Mouse (Mus musculus): Measurements from ENCODE around the gene Caskin1.

Caskin1 gene

DNA sequence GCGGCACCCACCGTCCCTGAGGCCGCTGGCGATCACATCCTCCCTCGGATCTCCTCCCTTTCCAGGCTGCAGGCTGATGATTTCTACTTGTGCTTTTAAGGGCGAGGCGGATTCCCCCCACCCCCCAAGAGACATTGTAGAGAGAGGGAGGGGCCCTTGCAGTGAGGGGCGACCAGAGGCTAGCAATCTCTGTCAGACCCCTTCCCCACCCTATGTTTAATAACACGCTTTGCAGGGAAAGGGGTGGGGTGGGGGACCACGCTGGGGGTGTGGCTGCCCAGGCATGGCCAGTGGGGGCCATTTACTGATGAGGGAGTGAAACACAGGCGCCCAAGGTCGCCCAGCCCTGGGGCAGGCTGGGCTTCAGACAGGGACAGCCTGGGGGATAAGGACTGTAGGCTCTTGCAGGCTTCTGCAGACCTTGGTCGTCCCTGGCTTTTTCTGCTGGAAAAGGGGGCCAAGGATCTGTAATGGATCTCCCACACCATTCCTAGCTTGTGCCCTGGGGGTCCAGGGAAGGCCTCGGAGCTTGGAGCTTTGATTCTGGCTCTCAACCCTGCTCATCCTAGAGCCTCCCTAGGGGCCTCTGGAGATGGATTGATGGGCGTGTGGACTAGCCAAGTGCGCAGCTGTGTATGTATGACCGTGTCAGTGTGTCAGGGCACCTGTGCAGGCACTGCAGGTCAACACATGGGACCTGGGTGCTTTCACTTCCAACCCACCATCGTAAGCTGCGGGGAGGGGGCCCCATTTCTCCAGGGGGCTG lies 1.0 kb downstream of the Caskin1 start:
- in situ Hi-C loops (cut with MboI; ENCODE audit: unreplicated experiment in 2 of 2) = loop anchor here in 1 of 2 experiments (10.0 kb wide), 1 partner anchor 165 kb away; the partner anchor contains the start of genes Npw and Slc9a3r2

- in situ Hi-C loops (cut with MboI; ENCODE audit: unreplicated experiment in 2 of 2) = loop anchor here in 1 of 2 experiments (10.0 kb wide), 1 partner anchor 164 kb away; the partner anchor contains the start of genes Npw and Slc9a3r2
Observed at GRCm38 (mm10) chr17:24490399-24490798, 2.0 kb downstream of the Caskin1 start.

GRCm38 (mm10) chr17:24494627-24495335 lies 6.4 kb downstream of the Caskin1 start:
- in situ Hi-C loops (cut with MboI; ENCODE audit: unreplicated experiment in 2 of 2) = loop anchor here in 1 of 2 experiments (10.0 kb wide), 1 partner anchor 160 kb away; the partner anchor contains the start of genes Npw and Slc9a3r2

DNA sequence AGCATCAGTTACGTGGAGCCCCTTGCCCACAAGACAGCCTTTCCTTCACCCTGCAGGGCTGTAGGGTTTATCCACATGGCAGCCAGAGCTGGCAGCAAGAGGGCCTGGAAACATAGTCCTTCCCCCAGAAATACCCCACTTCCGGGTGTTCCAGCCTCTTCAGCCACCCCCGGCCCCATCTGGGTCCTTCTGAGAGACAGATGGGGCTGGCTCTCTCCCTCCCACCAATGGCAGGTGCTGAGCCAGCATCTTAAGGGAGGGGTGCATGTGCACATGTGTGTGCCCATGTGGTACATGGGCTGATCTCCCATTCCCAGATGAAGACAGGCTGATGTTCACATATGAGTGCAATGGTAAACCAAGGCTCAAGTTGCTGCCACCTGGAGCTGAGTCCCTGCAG lies 7.0 kb downstream of the Caskin1 start:
- in situ Hi-C loops (cut with MboI; ENCODE audit: unreplicated experiment in 2 of 2) = loop anchor here in 1 of 2 experiments (10.0 kb wide), 1 partner anchor 159 kb away; the partner anchor contains the start of genes Npw and Slc9a3r2

- in situ Hi-C loops (cut with MboI; ENCODE audit: unreplicated experiment in 2 of 2) = loop anchor here in 1 of 2 experiments (10.0 kb wide), 1 partner anchor 159 kb away; the partner anchor contains the start of genes Npw and Slc9a3r2
Observed at GRCm38 (mm10) chr17:24496026-24496425, 7.6 kb downstream of the Caskin1 start.

DNA sequence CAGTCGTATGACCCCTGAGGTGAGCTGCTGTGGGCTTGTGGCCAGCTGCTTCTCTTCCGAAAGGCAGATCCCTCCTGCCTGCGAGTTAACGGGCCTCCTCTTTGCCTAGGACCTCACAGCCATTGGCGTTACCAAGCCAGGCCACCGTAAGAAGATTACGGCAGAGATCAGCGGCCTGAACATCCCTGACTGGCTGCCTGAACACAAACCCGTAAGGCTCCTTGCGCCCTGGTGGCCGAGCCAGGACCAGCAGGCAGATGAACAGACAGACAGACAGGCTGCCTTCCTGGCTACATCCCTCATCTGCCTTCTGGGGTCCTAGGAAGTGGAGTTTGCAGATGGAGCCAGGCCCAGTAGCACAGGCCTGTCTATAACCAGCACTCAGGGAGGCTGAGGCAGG lies 13.8 kb downstream of the Caskin1 start:
- in situ Hi-C loops (cut with MboI; ENCODE audit: unreplicated experiment in 2 of 2) = no loop called here

GRCm38 (mm10) chr17:24504085-24504484 lies 15.7 kb downstream of the Caskin1 start:
- in situ Hi-C loops (cut with MboI; ENCODE audit: unreplicated experiment in 2 of 2) = no loop called here

GRCm38 (mm10) chr17:24505286-24505955 lies 17.0 kb downstream of the Caskin1 start:
- in situ Hi-C loops (cut with MboI; ENCODE audit: unreplicated experiment in 2 of 2) = no loop called here

DNA sequence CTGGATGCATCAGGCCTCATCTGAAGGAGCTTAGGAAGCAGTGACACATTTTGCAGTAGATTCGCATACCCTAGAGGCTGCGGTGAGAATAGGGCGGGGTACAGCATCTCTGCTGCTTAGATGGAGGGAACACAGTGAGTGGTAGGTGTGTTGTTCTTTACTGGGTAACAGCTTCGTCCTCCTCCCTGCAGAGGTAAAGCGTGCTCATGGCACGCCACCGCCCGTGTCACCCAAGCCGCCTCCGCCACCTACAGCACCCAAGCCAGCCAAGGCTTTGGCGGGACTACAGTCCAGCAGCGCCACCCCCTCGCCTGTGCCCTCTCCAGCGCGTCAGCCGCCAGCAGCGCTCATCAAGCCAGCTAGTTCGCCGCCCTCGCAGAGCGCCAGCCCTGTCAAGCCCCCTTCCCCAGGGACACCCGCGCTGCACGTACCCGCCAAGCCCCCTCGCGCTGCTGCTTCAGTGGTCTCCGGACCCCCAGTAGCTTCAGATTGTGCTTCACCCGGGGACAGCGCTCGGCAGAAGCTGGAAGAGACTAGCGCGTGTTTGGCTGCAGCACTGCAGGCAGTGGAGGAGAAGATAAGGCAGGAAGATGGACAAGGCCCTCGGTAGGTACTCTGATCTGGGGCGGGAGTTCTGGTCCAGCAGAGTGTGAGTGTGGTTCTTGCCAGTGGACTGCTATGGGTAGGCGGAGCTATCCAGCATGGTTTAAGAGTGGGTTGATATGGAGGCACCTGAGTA lies 18.1 kb downstream of the Caskin1 start:
- in situ Hi-C loops (cut with MboI; ENCODE audit: unreplicated experiment in 2 of 2) = no loop called here

DNA sequence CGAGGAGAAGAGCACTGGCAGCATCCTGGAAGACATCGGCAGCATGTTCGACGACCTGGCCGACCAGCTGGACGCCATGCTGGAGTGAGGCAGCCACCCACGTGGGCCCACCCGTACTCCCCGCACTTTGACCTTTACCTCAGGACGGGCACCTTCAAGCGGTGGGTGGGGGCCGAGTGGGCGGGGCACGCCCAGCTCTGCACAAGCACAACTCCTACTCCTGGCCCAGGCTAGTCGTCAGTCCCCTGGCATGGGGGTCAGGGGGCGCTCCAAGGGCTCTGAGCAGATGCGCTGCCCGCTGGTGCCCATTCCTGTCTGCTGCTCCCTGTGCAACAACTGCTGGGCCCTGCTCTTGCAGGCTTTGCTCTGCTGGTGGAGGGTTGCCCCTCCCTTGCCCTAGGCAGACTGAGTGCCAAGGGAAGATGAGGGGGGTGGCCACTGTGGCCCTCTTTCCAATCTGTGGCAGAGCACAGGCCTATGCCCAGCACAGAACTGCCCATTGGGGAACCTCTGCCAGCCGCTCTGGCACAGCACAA lies 18.8 kb downstream of the Caskin1 start:
- in situ Hi-C loops (cut with MboI; ENCODE audit: unreplicated experiment in 2 of 2) = no loop called here

- in situ Hi-C loops (cut with MboI; ENCODE audit: unreplicated experiment in 2 of 2) = no loop called here
Observed at GRCm38 (mm10) chr17:24507806-24508460, 19.5 kb downstream of the Caskin1 start.

DNA sequence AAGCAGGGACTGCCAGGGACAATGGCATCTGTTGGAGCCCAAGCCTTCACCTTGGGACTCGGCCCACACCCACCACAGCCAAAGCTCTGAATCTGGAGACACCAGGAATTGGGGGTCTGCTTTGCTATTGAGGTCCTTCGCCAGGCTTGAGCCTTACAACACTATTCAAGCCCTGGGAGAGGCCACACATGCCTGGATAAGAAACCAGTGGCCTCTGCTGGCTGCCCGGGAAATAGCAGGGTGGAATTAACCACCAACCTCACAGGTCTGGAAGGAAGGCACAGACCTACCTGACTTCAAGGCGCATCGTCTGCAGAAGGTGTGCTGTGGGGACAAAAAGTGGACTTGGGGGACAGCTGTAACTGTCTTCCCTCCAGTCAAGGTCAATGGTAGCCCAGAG lies 25.2 kb downstream of the Caskin1 start:
- in situ Hi-C loops (cut with MboI; ENCODE audit: unreplicated experiment in 2 of 2) = no loop called here

DNA sequence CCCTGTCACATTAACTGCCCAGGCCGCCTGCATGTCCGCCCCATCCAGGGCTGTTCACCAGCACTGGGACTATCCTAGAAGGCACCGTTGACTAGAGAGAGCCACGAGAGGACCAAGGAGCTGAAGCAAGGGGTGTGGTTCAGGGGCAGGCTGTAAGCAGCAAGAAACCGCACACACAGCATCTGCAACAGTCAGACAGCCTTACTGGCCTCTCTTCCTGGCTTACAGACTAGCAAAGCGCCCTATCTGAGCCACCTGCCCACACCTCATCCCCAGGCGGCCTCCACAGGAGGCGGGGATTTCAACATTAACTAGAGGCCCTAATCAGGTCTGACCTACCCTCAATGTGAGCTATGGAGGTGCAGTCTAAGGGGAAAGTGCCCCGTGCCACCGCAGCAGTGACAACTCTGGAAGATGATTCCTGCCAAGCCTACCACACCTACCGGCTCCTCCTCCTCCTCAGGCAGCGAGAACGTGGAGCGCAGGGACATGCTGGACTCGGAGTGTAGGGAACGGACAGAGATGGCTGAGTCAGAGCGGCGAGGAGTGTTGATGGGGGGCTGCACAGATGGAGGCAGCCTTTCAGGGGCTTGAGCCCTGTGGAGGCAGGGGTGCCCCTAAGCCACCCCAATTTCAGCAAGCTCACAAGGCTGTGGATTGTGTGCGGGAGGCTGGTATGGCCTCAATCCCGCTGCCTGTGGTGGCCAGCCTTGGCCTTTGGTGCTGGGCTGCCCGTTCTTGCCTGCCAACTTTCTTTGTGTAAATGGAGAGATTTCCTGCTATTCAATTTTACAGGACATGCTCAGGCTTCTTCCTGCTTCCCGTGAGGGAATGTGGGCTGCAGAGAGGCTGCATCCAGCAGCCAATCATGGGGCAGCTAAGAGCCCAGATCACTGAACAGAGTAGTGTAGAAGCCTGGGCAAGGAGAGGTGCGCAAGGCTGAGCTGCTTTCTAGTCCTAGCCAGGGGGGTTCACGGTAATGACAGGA lies 26.2 kb downstream of the Caskin1 start:
- in situ Hi-C loops (cut with MboI; ENCODE audit: unreplicated experiment in 2 of 2) = no loop called here

GRCm38 (mm10) chr17:24520450-24520849 lies 32.0 kb downstream of the Caskin1 start:
- in situ Hi-C loops (cut with MboI; ENCODE audit: unreplicated experiment in 2 of 2) = loop anchor here in 1 of 2 experiments (5.0 kb wide), 1 partner anchor 38 kb away; no protein-coding TSS in a partner anchor

GRCm38 (mm10) chr17:24524734-24525133 lies 36.3 kb downstream of the Caskin1 start:
- in situ Hi-C loops (cut with MboI; ENCODE audit: unreplicated experiment in 2 of 2) = loop anchor here in 1 of 2 experiments (5.0 kb wide), 1 partner anchor 42 kb away; no protein-coding TSS in a partner anchor

GRCm38 (mm10) chr17:24527315-24527714 lies 38.9 kb downstream of the Caskin1 start:
- in situ Hi-C loops (cut with MboI; ENCODE audit: unreplicated experiment in 2 of 2) = no loop called here

DNA sequence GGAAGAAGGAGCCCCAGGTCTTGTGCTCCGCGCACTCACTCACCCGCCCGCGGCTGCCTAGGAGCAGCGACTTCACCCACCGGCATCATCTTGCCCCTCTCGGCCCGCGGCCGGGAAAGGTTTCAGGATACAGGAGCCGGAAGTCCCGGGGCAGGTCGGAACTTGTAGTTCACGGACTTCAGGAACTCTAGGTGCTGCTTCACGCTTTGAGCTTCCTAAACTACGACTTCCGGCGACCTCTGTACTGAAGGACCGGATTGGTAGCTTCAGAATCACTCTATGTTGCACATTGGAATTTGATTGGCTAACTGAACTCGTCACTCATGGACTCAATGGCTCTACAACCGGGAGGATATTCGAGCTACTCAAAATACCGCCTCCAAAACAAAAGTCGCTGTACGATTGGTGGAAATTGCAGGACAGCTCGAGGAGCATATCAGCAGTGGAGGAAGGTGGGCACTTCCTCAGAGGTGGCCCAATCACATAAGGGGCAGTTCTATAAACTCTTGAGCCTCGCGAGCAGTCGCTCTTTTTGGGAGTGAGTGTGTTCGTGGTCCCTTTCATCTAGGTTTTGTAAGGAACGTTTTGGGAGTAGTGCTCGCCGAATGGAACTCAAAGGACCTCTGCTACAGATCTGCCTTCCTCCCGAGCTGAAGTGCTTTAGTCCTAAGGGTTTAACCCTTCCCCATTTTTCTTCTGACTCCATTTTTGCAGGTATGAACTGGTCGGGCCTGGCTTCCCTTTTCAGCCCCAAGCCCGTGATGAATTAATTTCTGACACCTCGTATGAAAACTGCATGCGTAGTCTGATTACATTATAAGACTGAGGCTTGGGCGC lies 39.5 kb downstream of the Caskin1 start, which contains the start of gene Traf7:
Traf7 (minus strand) TSS at position 216 of the 837 bp plus-strand sequence.
- in situ Hi-C loops (cut with MboI; ENCODE audit: unreplicated experiment in 2 of 2) = no loop called here

Data from v-Abl transformed pro-B cells (cell line).